Mouse (Mus musculus): Measurements from ENCODE around the gene Topaz1. TPM values are rescaled to one million over a fixed set of nuclear protein-coding genes. Genes with fewer than 3 reads are reported as not detected.

Gene Topaz1
- total RNA-seq, 2 experiments from 2014 or later, result not detected

Other genes starting within 250 kb of the Topaz1 start
- gene Tcaim, start 58.2 kb downstream of the Topaz1 start, total RNA-seq (2021), result 10 to 100 TPM; 15.1 to 15.2 TPM
- not detected for gene Gm35549, start 96.7 kb downstream of the Topaz1 start, total RNA-seq (2021)
- 100 to 1,000 TPM; 150 to 160 TPM for gene Zfp445, start 118.7 kb downstream of the Topaz1 start, total RNA-seq (2021)
- 1 to 10 TPM; 4.8 to 5.6 TPM for gene Zkscan7, start 138.3 kb downstream of the Topaz1 start, total RNA-seq (2021)
- gene Zfp105, start 175.7 kb downstream of the Topaz1 start, total RNA-seq (2021), result 1 to 10 TPM; 6.0 to 6.3 TPM
- 10 to 100 TPM; 22.4 TPM for gene 1110059G10Rik, start 203.7 kb downstream of the Topaz1 start, total RNA-seq (2021)
- 1 to 10 TPM; 2.4 to 2.6 TPM for gene Kif15, start 203.7 kb downstream of the Topaz1 start, total RNA-seq (2021)